Mouse (Mus musculus) ZHBTc4 (cell line): ENCODE measurements around the gene E030018B13Rik.

Experiments used
- DNase-seq: peaks from one replicate; pipeline ENCODE4 v3.0.0-alpha.2; 2011; ENCODE audit warnings: low read depth, low spot score

Gene E030018B13Rik

DNA sequence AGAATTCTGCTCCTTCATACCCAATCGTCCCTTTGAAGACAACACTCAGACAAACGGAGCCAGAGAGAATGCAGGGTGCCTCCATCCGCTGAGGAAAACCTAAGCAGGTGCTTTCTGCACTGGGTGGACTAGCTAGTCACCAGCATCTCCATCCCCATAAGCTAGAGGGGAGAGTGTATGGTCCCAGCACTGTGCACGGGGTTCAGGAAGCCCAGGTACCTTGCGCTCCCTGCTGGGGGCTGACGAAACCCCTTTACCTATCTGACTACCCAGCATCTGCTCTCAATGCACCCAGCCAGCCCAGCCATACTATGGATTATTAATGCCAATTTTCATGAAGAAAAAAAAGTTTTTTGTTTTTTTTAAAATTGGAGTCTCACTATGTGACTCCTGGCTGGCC, 47.5 kb downstream of the E030018B13Rik start:
- no peak for DNase-seq

DNA sequence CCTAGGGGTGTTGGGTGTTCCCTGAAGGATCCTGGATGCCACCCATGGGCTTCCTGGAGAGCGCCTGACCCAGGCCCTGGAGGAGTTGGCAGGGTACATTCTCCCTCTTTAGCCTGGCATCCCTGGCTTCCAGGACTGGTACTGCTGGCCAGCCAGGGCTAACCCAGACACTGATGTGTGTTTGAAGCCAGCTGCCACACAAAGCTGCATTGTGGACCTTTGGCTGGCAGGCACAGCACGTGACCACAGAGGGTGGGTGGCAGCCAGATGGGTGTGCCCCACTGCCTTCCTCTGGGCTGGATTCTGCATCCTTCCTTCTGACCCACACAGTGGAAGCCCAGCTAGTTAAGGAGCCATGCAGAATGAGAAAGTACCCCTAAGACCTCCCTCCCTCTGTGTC, 48.5 kb downstream of the E030018B13Rik start:
- no peak for DNase-seq

DNA sequence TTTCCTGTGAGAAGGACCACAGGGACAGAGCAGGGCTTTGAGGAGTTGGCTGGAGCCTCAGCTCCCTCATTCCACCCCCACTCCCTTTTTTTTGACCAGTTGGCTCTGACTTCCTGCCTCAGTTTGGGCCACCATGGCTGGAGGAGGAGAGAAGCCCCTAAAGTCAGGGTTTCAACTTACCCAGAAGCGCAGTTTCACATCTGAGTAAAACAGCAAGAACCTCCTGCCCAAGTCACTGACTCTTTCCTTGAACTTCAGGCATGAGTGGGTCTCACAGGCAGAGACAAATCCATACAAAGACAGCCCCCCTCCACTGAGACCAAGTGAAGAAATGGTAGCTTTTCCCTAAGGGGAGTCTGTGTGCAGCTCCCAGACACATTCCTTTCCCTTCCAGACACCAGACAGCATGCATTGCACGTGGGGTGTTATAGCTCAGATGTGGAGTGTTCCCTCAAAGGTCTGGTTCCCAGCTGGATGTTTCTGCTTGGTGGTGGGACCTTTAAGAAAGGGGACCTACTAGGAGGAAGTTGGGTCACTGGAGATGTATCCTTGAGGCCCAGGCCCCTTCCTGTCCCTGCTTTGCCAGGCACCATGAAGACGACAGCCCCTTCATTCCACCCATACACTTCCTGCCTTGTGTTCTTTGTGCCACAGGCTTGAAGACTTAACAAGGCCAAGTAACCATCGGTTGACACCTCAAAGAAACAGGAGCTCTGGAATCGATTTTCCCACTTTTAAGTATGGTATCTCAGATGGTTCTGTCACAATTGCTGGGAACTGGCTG, 49.2 kb downstream of the E030018B13Rik start:
- DNase-seq = no peak

DNA sequence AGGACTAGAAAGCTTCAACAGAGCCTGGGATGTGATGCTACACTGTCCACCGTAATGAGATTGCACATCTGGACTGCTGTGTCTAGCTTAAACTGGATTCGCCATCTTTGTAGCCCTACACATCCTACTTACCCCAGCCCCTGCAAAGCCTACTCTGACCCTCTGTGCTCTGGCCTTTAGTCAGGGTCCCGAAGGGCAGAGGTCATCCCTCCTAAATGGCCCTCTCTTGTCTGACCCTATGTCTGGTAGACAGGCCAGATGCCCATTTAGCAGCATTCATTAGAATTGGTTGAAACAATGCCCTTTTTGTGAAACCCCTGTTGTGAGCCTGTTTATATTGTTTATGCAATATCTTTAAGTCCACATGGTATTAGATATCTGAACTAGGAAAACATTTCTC, 53.3 kb downstream of the E030018B13Rik start:
- no peak for DNase-seq
